Mouse (Mus musculus): ENCODE data around the gene Cog4. TPM values are rescaled to one million over a fixed set of nuclear protein-coding genes. Genes with fewer than 3 reads are reported as not detected.
"Not testable (repeated sequence)": the region's sequence is repeated elsewhere in the genome, so short reads cannot be mapped to it uniquely, and the experiment has no call there.

Gene Cog4
- polyA plus RNA-seq, 1 experiment = not detected

DNA sequence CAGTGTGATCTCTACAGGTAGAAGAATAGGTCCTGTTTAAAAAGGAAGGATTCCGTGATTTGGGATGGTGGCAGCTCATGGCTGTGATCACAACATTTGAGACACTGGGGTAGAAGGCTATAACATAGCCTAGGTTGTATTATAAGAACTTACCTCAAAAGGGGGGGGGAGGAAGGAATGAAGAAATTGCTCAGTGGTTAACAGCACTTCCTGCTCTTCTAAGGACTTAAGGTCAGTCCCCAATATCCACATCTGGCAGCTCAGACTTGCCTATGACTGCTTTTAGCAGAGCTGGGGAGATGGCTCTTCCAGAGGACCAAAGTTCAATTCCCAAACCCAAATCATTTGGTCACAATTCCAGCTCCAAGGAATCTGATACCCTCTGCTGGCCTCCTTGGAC lies 60.3 kb downstream of the Cog4 start:
- 97% methylated on average over 1 of the region's 1 CpGs for WGBS
- Histone ChIP-seq H3K4me3 (ENCODE audit: insufficient read depth, low read depth, low read length) (no peak overlapping the region), H3K27ac (ENCODE audit: insufficient read depth, low read depth, low read length) (no peak overlapping the region), H3K4me1 (ENCODE audit: control insufficient read depth, insufficient read depth, low read length) (peaks cover 2% of the 10 kb centered on the region; the same call in 1 of the 2 replicates)
- TF ChIP-seq POLR2A (IDR thresholded peaks at IDR 0.05; ENCODE audit: insufficient read depth, low read depth, low read length) (no peak), CTCF (IDR thresholded peaks at IDR 0.05; ENCODE audit: insufficient read depth, low read depth, low read length) (no peak)

DNA sequence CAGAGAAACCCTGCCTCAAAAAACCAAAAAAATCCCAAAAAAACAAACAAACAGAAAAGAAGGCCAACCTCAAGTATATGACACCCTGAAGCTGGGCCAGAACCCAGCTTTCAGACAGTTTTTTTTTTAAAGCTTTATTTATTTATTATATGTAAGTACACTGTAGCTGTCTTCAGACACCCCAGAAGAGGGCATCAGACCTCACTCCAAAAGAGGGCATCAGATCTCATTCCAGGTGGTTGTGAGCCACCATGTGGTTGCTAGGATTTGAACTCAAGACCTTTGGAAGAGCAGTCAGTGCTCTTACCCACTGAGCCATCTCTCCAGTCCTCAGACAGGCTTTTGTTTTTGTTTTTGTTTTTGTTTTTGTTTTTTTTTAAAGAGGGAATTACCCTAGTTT lies 63.5 kb downstream of the Cog4 start:
- H3K4me1 ChIP-seq (ENCODE audit: control insufficient read depth, insufficient read depth, low read length); H3K4me3 ChIP-seq (ENCODE audit: insufficient read depth, low read depth, low read length); H3K27ac ChIP-seq (ENCODE audit: insufficient read depth, low read depth, low read length): not testable (repeated sequence)

DNA sequence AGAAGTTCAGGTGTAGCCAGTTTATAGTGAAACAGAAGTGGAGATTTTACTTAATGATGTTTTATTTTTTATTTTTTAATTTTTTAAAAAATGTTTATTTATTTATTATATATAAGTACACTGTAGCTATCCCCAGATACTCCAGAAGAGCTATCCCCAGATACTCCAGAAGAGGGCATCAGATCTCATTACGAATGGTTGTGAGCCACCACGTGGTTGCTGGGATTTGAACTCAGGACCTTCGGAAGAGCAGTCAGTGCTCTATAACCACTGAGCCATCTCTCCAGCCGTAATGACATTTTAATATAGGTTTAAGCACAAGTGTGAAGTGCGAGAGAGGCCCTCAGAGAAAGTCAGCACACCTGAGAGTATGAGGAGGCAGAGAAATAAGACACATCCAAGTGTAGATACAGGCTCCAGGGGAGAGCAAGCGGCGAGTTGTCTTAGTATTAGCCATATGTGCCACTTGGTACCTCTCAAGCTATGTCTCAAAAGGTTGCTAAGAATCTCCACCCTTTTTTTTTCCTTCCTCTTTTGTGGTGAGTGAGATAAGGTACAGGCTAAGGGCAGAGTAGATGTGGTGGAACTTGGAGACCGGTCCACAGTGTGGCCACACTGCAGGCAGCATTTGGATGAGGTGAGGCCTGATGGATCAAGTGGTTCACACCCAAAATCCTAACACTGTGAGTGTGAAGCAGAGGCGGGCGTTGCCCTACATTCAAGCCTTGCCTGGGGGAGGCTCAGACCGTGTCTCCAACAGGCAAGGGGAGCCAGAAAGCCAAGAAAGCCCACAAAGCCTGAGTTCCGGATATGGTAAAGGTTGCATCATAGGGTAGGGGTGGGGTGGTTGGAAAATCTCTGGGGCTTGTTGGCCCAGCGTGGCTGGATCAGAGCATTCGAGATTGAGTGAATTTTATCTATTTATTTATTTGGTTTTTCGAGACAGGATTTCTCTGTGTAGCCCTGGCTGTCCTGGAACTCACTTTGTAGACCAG lies 65.5 kb downstream of the Cog4 start:
- Histone ChIP-seq H3K4me1 (ENCODE audit: control insufficient read depth, insufficient read depth, low read length) (no peaks in the 10 kb centered on the region), H3K27ac (ENCODE audit: insufficient read depth, low read depth, low read length) (no peak overlapping the region), H3K4me3 (ENCODE audit: insufficient read depth, low read depth, low read length) (no peak overlapping the region)
- TF ChIP-seq POLR2A (IDR thresholded peaks at IDR 0.05; ENCODE audit: insufficient read depth, low read depth, low read length) (no peak), CTCF (IDR thresholded peaks at IDR 0.05; ENCODE audit: insufficient read depth, low read depth, low read length) (no peak)
- WGBS = 91% methylated on average over 15 of the region's 15 CpGs

DNA sequence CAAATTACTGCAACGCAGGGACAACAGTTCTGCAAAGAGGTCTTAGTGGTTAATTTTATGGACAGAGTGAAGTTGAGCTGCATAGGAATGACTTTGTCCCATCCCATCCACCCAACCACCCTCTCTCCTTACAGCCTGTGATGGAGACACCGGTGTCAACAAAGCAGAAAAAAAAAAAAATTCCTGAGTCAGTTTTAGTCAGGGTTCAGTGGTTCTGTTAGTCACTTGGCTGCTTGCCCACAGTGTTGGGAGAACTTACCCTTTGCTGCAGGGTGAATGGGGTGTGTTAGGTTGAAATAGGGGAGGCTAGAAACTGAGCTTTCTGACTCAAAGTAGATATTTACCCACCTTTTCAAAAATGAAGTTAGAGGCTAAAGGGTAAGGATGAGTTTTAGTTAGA lies 71.0 kb downstream of the Cog4 start:
- H3K4me3 ChIP-seq (ENCODE audit: insufficient read depth, low read depth, low read length) = no peak overlapping the region
- 42% methylated on average over 2 of the region's 2 CpGs for WGBS
- no peak for TF ChIP-seq POLR2A (IDR thresholded peaks at IDR 0.05; ENCODE audit: insufficient read depth, low read depth, low read length)
- TF ChIP-seq CTCF (IDR thresholded peaks at IDR 0.05; ENCODE audit: insufficient read depth, low read depth, low read length) = no peak
- peaks cover 18% of the 10 kb centered on the region for H3K4me1 ChIP-seq (ENCODE audit: control insufficient read depth, insufficient read depth, low read length)
- H3K27ac ChIP-seq (ENCODE audit: insufficient read depth, low read depth, low read length) = no peak overlapping the region

DNA sequence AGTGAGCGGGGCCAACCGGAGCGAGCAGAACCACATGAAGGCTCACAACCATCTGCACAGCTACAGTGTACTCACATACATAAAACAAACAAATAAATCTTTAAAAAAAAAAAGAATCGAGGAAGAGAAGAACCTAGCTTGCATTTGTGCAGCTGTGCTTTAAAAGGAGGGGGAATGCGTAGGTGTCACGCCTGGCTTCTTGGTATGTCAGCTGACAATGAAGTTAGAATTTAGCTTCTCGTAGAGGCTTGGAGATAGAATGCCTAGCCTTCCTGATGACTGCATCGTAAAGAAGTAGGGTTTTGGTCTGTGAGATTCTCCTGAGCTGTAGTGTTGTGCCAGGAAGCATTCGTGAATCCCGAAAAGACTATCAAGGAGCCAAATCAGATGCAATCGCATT lies 71.6 kb downstream of the Cog4 start:
- 79% methylated on average over 11 of the region's 11 CpGs for WGBS
- H3K27ac ChIP-seq (ENCODE audit: insufficient read depth, low read depth, low read length) = no peak overlapping the region
- no peak overlapping the region for H3K4me3 ChIP-seq (ENCODE audit: insufficient read depth, low read depth, low read length)
- TF ChIP-seq POLR2A (IDR thresholded peaks at IDR 0.05; ENCODE audit: insufficient read depth, low read depth, low read length) (no peak), CTCF (IDR thresholded peaks at IDR 0.05; ENCODE audit: insufficient read depth, low read depth, low read length) (no peak)
- H3K4me1 ChIP-seq (ENCODE audit: control insufficient read depth, insufficient read depth, low read length) = peaks cover 18% of the 10 kb centered on the region

DNA sequence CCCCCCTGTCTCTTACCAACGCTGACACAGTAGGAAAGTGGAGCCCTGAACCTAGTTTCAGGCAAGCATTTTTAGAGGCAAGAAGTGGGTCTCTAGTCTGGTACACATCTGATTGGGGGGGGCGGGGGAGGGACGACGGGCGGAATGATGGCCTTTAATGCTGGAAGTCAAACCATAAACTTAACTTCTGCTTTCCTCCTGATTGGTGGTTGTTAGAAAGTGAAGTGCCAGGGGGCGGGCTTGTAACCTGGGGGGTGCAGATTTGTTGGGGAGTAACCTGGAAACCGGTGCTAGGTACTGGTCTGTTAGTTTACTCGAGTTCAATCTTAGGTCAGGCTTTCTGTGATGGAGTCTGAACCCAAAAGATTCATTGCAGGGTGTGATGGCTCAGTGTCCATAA lies 72.1 kb downstream of the Cog4 start:
- peaks cover 18% of the 10 kb centered on the region for H3K4me1 ChIP-seq (ENCODE audit: control insufficient read depth, insufficient read depth, low read length)
- TF ChIP-seq CTCF (IDR thresholded peaks at IDR 0.05; ENCODE audit: insufficient read depth, low read depth, low read length) (no peak), POLR2A (IDR thresholded peaks at IDR 0.05; ENCODE audit: insufficient read depth, low read depth, low read length) (no peak)
- WGBS = 76% methylated on average over 8 of the region's 8 CpGs
- no peak overlapping the region for H3K27ac ChIP-seq (ENCODE audit: insufficient read depth, low read depth, low read length)
- no peak overlapping the region for H3K4me3 ChIP-seq (ENCODE audit: insufficient read depth, low read depth, low read length)

DNA sequence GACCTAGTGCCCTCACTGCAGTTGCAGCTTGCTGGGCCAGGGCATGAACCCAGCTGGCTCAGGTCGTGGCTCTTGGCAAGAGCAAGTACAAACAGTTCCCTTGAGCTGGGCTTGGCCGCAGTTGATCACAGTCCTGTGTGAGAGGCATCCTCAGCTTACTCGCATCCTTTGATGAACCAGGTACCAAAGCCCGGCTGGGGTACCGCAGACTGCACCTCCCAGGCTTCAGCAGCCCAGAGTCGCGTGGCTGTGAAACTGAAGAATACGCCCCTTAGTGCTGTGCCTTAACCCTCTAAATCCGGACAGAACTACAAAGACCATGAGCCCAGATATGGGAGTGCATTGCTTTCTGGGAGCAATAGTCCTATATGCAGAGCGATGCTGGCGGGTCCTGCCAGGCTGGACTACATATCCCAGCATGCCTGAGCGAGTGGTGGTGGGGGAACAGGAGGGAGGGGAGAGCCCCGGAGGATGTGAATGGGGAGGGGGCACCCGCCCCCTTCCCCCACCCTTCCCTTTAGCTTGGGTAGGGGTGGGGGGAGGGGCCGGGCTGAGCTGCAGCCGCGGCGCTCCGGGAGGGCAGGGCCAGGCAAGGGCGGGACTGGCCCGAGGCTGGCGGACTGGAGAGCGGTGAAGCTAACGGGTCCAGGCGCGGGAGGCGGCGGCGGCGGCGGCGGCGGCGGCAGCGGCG lies 73.1 kb downstream of the Cog4 start, which contains the start of gene St3gal2:
TSS of gene St3gal2 (plus strand) at position 582 of the 691 bp plus-strand sequence.
- H3K27ac ChIP-seq (ENCODE audit: insufficient read depth, low read depth, low read length) = peak within 1 kb of the TSS; percentile 65; the same call in 1 of the 2 replicates
- WGBS = under 1% methylated on average over 29 of the region's 36 CpGs
- TF ChIP-seq POLR2A (IDR thresholded peaks at IDR 0.05; ENCODE audit: insufficient read depth, low read depth, low read length) (peak; percentile 31; the same call in 1 of the 2 replicates), CTCF (IDR thresholded peaks at IDR 0.05; ENCODE audit: insufficient read depth, low read depth, low read length) (no peak)
- H3K4me3 ChIP-seq (ENCODE audit: insufficient read depth, low read depth, low read length) = peak within 1 kb of the TSS; percentile 93
- peaks cover 18% of the 10 kb centered on the region for H3K4me1 ChIP-seq (ENCODE audit: control insufficient read depth, insufficient read depth, low read length)

DNA sequence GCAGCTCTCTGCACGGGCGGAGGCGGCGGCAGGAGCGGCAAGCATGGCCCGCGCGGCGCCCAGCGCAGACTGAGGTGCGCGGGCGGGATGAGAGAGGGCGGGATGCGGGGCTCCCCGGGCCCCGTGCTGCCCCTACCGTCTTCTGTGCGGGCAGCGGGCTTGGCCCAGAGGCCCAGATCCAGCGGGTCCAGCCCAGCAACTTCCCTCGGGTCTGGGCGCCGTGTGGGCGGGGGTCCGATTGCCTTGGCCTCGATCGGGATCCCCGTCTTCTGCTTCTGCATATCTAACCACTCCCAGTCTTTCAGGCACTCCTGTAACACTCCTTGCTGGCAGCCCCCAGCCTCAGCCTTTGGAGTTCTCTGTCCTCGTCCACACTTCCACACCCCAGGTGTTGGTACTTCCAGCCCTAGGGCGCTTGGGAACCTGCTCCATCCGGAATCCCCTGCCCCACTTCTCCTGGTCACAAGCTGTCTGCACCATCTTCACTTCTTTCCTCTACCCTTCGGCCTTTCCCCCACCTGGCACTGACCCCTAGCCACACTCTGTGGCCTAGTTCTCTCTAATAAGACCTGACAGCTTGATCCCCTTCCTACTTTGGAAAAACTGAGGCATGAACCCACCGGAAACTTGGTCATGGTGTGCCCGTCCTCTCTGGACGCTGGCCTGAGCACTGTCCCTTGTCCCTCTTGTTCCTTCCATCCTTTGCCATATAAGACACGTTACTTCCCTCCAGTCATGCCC lies 73.8 kb downstream of the Cog4 start:
- WGBS = 2% methylated on average over 33 of the region's 37 CpGs
- peak overlapping the region; percentile 65; the same call in 1 of the 2 replicates for H3K27ac ChIP-seq (ENCODE audit: insufficient read depth, low read depth, low read length)
- peak overlapping the region; percentile 93 for H3K4me3 ChIP-seq (ENCODE audit: insufficient read depth, low read depth, low read length)
- TF ChIP-seq CTCF (IDR thresholded peaks at IDR 0.05; ENCODE audit: insufficient read depth, low read depth, low read length) (no peak), POLR2A (IDR thresholded peaks at IDR 0.05; ENCODE audit: insufficient read depth, low read depth, low read length) (no peak)
- peaks cover 18% of the 10 kb centered on the region for H3K4me1 ChIP-seq (ENCODE audit: control insufficient read depth, insufficient read depth, low read length)
